Mouse (Mus musculus): ENCODE data around the gene Mpv17l2. TPM values are rescaled to one million over a fixed set of nuclear protein-coding genes. Genes with fewer than 3 reads are reported as not detected.
A peak's percentile ranks its signal among the peaks of the same experiment; 100 is the strongest.

Gene Mpv17l2
- polyA plus RNA-seq, 1 experiment from 2014 or later, result 35.7 TPM

DNA sequence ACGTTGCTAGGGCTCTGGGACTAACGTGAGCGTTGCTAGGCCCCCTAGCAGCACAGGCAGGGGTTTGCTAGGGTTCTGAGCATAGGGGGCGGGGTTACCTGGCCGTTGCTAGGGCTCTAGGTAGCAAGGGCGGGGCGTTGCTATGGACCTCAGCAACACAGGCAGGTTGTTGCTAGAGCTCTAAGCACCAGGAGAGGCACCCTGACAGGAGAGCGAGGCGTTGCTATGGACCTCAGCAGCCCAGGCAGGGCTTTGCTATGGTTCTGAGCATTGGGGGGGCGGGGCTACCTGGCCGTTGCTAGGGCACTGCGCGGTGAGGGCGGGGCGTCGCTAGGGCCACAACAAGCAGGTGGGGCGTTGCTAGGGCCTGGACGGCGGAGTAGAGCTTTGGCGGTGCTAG is 32.0 kb upstream of the Mpv17l2 start:
- Histone ChIP-seq H3K4me2 (ENCODE audit: low read length) (peak overlapping the region; percentile 71), H3K4me1 (ENCODE audit: control insufficient read depth, insufficient read depth, low read length) (peaks cover 30% of the 10 kb centered on the region), H3K9ac (ENCODE audit: low read depth, low read length) (peak overlapping the region; percentile 89), H3K27me3 (ENCODE audit: control insufficient read depth, insufficient read depth, low read depth, low read length) (no peaks in the 10 kb centered on the region), H3K4me3 (ENCODE audit: low read depth, low read length) (peak overlapping the region; percentile 64), H3K9me3 (replicated peaks; ENCODE audit: control insufficient read depth, low read length, poor library complexity, severe bottlenecking) (no peaks in the 10 kb centered on the region), H3K27ac (ENCODE audit: low read length) (peak overlapping the region; percentile 90), H3K36me3 (ENCODE audit: control insufficient read depth, insufficient read depth, low read length) (no peaks in the 10 kb centered on the region; the same call in none of the 2 replicates)
- under 1% methylated on average over 20 of the region's 20 CpGs for WGBS
- peak; percentile 62 for ATAC-seq

DNA sequence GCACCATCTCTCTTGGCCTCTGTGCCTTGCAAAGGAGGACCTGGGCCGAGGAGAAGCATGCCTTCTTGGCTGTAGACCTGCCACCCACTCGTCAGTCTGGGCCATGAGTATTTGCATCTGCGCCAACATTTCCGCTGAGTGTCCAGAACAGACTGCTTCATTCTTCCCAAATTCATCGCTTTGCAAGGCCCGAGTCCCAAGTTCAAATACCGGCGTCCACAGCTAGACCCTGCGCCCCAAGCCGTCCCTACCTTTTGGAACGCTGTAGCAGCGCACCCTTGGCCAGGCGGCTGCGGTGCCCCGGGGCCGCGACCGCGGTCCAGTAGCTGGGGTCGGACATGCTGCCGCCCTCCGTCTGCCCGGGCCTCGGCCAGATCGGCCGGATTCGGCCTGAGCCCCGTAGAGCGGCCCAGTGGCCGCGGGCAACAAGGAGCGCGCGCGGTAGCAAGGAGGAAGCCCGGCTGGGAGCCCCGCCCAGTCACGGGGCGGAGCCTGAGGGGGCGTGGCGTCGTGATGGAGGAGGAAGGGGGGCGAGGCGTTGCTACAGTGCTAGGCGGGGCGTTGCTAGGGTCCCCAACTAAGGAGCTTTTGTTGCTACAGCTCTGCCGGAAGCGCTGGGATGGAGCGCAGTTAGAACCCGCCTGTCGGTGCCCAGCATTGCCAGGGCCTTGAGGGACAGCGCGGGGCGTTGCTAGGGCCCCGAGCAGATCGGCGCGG is 31.4 kb upstream of the Mpv17l2 start:
- peaks cover 29% of the 10 kb centered on the region for H3K4me1 ChIP-seq (ENCODE audit: control insufficient read depth, insufficient read depth, low read length)

DNA sequence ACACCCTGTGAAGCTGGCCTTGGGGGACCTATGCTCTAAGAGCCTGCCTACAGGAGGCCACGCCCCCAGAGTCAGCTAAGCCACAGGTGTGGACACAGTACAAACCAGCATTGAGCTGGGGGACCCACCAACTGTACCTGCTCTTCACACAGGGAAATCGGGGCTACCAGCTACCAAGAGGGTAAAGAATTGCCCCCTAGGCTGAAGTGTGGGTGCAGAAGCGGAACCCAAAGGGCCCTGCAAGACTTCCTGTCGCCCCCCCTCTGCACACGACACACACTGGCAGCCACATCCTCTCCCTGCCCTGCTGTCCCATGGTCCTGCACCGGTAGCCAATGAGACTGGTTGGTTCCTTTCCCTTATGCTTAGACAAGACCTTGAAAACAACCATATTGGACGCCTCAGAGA is 30.6 kb upstream of the Mpv17l2 start:
- no peaks in the 10 kb centered on the region for H3K9me3 ChIP-seq (replicated peaks; ENCODE audit: control insufficient read depth, low read length, poor library complexity, severe bottlenecking)
- no peaks in the 10 kb centered on the region for H3K27me3 ChIP-seq (ENCODE audit: control insufficient read depth, insufficient read depth, low read depth, low read length)
- no peak for ATAC-seq
- H3K4me3 ChIP-seq (ENCODE audit: low read depth, low read length), result peak overlapping the region; percentile 64; the same call in 1 of the 2 replicates
- peaks cover 7% of the 10 kb centered on the region for H3K36me3 ChIP-seq (ENCODE audit: control insufficient read depth, insufficient read depth, low read length)
- H3K4me1 ChIP-seq (ENCODE audit: control insufficient read depth, insufficient read depth, low read length), result peaks cover 26% of the 10 kb centered on the region
- peak overlapping the region; percentile 71 for H3K4me2 ChIP-seq (ENCODE audit: low read length)
- H3K27ac ChIP-seq (ENCODE audit: low read length), result no peak overlapping the region
- WGBS, result 79% methylated on average over 7 of the region's 7 CpGs
- peak overlapping the region; percentile 89 for H3K9ac ChIP-seq (ENCODE audit: low read depth, low read length)

More for the DNA sequence above, 31.4 kb upstream of the Mpv17l2 start:
- Histone ChIP-seq H3K36me3 (ENCODE audit: control insufficient read depth, insufficient read depth, low read length) (peaks cover 4% of the 10 kb centered on the region), H3K4me2 (ENCODE audit: low read length) (peak overlapping the region; percentile 71), H3K27ac (ENCODE audit: low read length) (peak overlapping the region; percentile 90), H3K9me3 (replicated peaks; ENCODE audit: control insufficient read depth, low read length, poor library complexity, severe bottlenecking) (no peaks in the 10 kb centered on the region), H3K9ac (ENCODE audit: low read depth, low read length) (peak overlapping the region; percentile 89), H3K27me3 (ENCODE audit: control insufficient read depth, insufficient read depth, low read depth, low read length) (no peaks in the 10 kb centered on the region), H3K4me3 (ENCODE audit: low read depth, low read length) (peak overlapping the region; percentile 64)
- ATAC-seq, result peak; percentile 88
- WGBS, result 5% methylated on average over 57 of the region's 58 CpGs

DNA sequence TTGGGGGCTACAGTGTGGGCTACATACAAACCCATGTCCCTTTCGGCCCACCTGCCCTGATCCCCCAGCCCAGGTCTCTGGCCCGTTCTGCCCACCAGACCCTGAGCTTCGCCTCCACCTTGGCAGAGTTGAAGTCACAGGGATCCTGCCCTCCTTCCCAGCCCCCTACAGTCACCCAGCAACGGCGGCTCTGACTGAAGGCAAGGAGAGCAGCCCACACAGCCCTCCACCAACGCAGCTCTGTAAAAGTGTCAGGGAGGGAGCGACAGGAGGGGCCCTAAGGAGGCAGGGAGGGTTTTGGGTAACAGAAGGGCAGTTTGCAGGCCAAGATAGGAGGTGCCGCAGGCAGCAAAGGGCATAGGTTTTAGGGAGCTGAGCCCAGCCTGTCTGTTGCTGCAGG is 30.1 kb upstream of the Mpv17l2 start:
- H3K4me1 ChIP-seq (ENCODE audit: control insufficient read depth, insufficient read depth, low read length), result peaks cover 24% of the 10 kb centered on the region
- 66% methylated on average over 8 of the region's 8 CpGs for WGBS
- H3K9me3 ChIP-seq (replicated peaks; ENCODE audit: control insufficient read depth, low read length, poor library complexity, severe bottlenecking), result no peaks in the 10 kb centered on the region

GRCm38 (mm10) chr8:70789046-70789445 is 28.3 kb upstream of the Mpv17l2 start:
- Histone ChIP-seq H3K4me3 (ENCODE audit: low read depth, low read length) (no peak overlapping the region), H3K36me3 (ENCODE audit: control insufficient read depth, insufficient read depth, low read length) (peaks cover 21% of the 10 kb centered on the region), H3K9me3 (replicated peaks; ENCODE audit: control insufficient read depth, low read length, poor library complexity, severe bottlenecking) (no peaks in the 10 kb centered on the region), H3K27me3 (ENCODE audit: control insufficient read depth, insufficient read depth, low read depth, low read length) (no peaks in the 10 kb centered on the region), H3K27ac (ENCODE audit: low read length) (no peak overlapping the region), H3K4me1 (ENCODE audit: control insufficient read depth, insufficient read depth, low read length) (peaks cover 24% of the 10 kb centered on the region), H3K9ac (ENCODE audit: low read depth, low read length) (no peak overlapping the region), H3K4me2 (ENCODE audit: low read length) (no peak overlapping the region)
- 85% methylated on average over 10 of the region's 10 CpGs for WGBS
- ATAC-seq, result no peak

More for the DNA sequence above, 30.1 kb upstream of the Mpv17l2 start:
- H3K4me2 ChIP-seq (ENCODE audit: low read length), result peak overlapping the region; percentile 71
- no peaks in the 10 kb centered on the region for H3K27me3 ChIP-seq (ENCODE audit: control insufficient read depth, insufficient read depth, low read depth, low read length)
- no peak for ATAC-seq
- peaks cover 12% of the 10 kb centered on the region for H3K36me3 ChIP-seq (ENCODE audit: control insufficient read depth, insufficient read depth, low read length)
- H3K9ac ChIP-seq (ENCODE audit: low read depth, low read length), result peak overlapping the region; percentile 89
- no peak overlapping the region for H3K27ac ChIP-seq (ENCODE audit: low read length)
- no peak overlapping the region for H3K4me3 ChIP-seq (ENCODE audit: low read depth, low read length)

DNA sequence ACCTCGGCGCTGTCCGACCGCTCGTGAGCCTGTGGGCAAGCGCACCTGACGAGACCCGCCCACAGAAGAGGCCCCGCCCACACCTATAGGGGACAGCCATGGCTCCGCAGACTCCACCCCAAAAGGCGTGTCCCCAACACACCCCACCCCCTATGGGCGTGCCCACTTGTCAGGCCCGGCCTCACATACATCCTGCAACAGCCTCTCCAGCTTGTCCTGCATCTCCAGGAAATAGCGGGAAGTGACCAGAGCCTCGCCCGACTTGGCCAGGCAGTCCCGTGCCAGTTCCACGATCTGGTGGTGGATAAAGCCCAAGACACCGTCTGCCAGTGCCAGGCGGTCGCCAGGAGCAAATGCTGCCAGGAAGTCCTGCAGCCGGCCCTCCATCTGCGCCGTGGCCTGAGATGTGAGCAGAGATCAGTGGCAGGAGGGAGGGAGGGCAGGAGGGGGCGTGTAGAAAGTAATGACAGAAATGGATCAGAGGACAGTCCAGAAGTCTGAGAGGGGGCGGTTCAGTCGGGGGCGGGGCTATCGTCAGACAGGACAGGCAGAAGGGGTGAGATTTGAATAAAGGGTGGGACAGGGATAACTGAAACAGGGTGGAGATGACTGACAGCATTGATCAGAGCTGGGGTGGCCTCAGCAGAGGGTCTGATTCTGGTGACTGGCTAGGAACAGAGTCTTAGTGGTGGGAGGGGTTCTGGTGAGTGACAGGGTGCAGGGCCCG is 27.4 kb upstream of the Mpv17l2 start:
- ATAC-seq, result no peak
- no peak overlapping the region for H3K4me2 ChIP-seq (ENCODE audit: low read length)
- no peaks in the 10 kb centered on the region for H3K27me3 ChIP-seq (ENCODE audit: control insufficient read depth, insufficient read depth, low read depth, low read length)
- H3K9ac ChIP-seq (ENCODE audit: low read depth, low read length), result peak overlapping the region; percentile 6; the same call in 1 of the 2 replicates
- H3K36me3 ChIP-seq (ENCODE audit: control insufficient read depth, insufficient read depth, low read length), result peaks cover 30% of the 10 kb centered on the region
- H3K4me1 ChIP-seq (ENCODE audit: control insufficient read depth, insufficient read depth, low read length), result peaks cover 17% of the 10 kb centered on the region
- 20% methylated on average over 30 of the region's 30 CpGs for WGBS
- H3K27ac ChIP-seq (ENCODE audit: low read length), result no peak overlapping the region
- no peaks in the 10 kb centered on the region for H3K9me3 ChIP-seq (replicated peaks; ENCODE audit: control insufficient read depth, low read length, poor library complexity, severe bottlenecking)
- H3K4me3 ChIP-seq (ENCODE audit: low read depth, low read length), result no peak overlapping the region; the same call in 1 of the 2 replicates

GRCm38 (mm10) chr8:70787051-70787445 is 26.3 kb upstream of the Mpv17l2 start:
- Histone ChIP-seq H3K4me2 (ENCODE audit: low read length) (no peak overlapping the region), H3K36me3 (ENCODE audit: control insufficient read depth, insufficient read depth, low read length) (peaks cover 31% of the 10 kb centered on the region), H3K4me3 (ENCODE audit: low read depth, low read length) (no peak overlapping the region), H3K4me1 (ENCODE audit: control insufficient read depth, insufficient read depth, low read length) (peaks cover 13% of the 10 kb centered on the region), H3K9ac (ENCODE audit: low read depth, low read length) (no peak overlapping the region), H3K9me3 (replicated peaks; ENCODE audit: control insufficient read depth, low read length, poor library complexity, severe bottlenecking) (no peaks in the 10 kb centered on the region), H3K27me3 (ENCODE audit: control insufficient read depth, insufficient read depth, low read depth, low read length) (no peaks in the 10 kb centered on the region), H3K27ac (ENCODE audit: low read length) (no peak overlapping the region)
- WGBS, result 93% methylated on average over 3 of the region's 3 CpGs
- ATAC-seq, result no peak

GRCm38 (mm10) chr8:70786291-70787050 is 25.7 kb upstream of the Mpv17l2 start:
- Histone ChIP-seq H3K9me3 (replicated peaks; ENCODE audit: control insufficient read depth, low read length, poor library complexity, severe bottlenecking) (no peaks in the 10 kb centered on the region), H3K27ac (ENCODE audit: low read length) (no peak overlapping the region), H3K4me3 (ENCODE audit: low read depth, low read length) (no peak overlapping the region), H3K4me2 (ENCODE audit: low read length) (no peak overlapping the region), H3K36me3 (ENCODE audit: control insufficient read depth, insufficient read depth, low read length) (peaks cover 33% of the 10 kb centered on the region), H3K4me1 (ENCODE audit: control insufficient read depth, insufficient read depth, low read length) (peaks cover 8% of the 10 kb centered on the region), H3K9ac (ENCODE audit: low read depth, low read length) (no peak overlapping the region), H3K27me3 (ENCODE audit: control insufficient read depth, insufficient read depth, low read depth, low read length) (no peaks in the 10 kb centered on the region)
- 89% methylated on average over 25 of the region's 25 CpGs for WGBS
- ATAC-seq, result no peak

Data from midbrain, embryonic 16.5 days (tissue).